Mouse (Mus musculus) CH12.LX (cell line): ENCODE results near the gene Ugt1a6b.

Source experiments
- CTCF ChIP-seq, 2 experiments: IDR thresholded peaks in 1 of 2; conservative IDR thresholded peaks in 1 of 2; 2 replicates each; pipeline ENCODE4 v1.5.1; 2011 to 2012; ENCODE audit warnings: low read depth in 2 of 2, low read length in 2 of 2, improper control_type of control experiment in 1 of 2, inconsistent platforms in 1 of 2, mild to moderate bottlenecking in 1 of 2, moderate library complexity in 1 of 2
- EP300 ChIP-seq: IDR thresholded peaks from 2 replicates; pipeline ENCODE4 v1.6.1; 2011; ENCODE audit warnings: low read length, improper control_type of control experiment
- NELFE ChIP-seq: IDR thresholded peaks from 2 replicates; pipeline ENCODE4 v1.6.1; 2011; ENCODE audit warnings: low read depth, low read length, improper control_type of control experiment
- POLR2A ChIP-seq: IDR thresholded peaks from 2 replicates; pipeline ENCODE4 v1.6.1; 2011; ENCODE audit warnings: low read depth, mild to moderate bottlenecking, improper control_type of control experiment, low read length
- TBP ChIP-seq: conservative IDR thresholded peaks from 2 replicates; pipeline ENCODE4 v1.6.1; 2011; ENCODE audit warnings: low read depth, low read length, improper control_type of control experiment
- TCF12 ChIP-seq: IDR thresholded peaks from 2 replicates; pipeline ENCODE4 v1.6.1; 2014; ENCODE audit warnings: low read depth, mild to moderate bottlenecking, inconsistent platforms, low read length, improper control_type of control experiment

GRCm38 (mm10) chr1:88247660-88248059, 144.6 kb downstream of the Ugt1a6b start:
- no peak for TF ChIP-seq TBP
- TF ChIP-seq NELFE = no peak
- TF ChIP-seq CTCF (conservative IDR thresholded peaks at IDR 0.05 in 1 of 2, IDR thresholded peaks at IDR 0.05 in 1 of 2; ENCODE audit: low read depth in 2 of 2, low read length in 2 of 2) = no peak
- TF ChIP-seq TCF12 = no peak
- TF ChIP-seq POLR2A = no peak
- TF ChIP-seq EP300 = no peak
